Mouse (Mus musculus): ENCODE measurements at regions not wholly inside any gene's neighbourhood (a gene's known extent, or its start where the extent isn't known, plus 50 kb on each side); places are given as distances from the start of the nearest gene placed in this dataset.

- DNase-seq, result peak; percentile 88
- intact Hi-C loops (cut with DNase I), result no loop called here
Measured at GRCm38 (mm10) chr5:78621987-78622854, 1214.4 kb upstream of the Igfbp7 start.

DNA sequence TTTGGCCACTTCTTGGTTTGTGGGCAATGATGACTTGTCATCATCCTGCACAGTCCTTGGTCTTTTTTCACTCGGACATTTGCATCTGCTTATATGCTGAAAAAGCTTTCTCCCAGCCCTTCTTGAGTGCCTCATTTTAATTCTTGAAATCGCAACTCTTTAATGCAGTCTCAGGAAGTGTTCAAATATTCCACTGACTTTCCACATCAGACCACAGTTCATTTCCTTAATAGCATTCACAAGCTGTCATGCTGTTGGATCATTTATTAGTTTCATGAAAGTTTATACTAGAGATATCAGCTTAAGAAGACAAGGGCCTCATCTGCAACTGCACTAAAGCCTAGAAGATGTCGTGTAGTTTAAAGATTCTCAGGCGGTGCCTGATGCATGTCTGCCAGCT, 1200.5 kb upstream of the Igfbp7 start:
- DNase-seq, result no peak
- intact Hi-C loops (cut with DNase I), result no loop called here

- intact Hi-C loops (cut with DNase I), result no loop called here
- DNase-seq, result no peak
Measured at GRCm38 (mm10) chr5:78602599-78602998, 1194.8 kb upstream of the Igfbp7 start.

- DNase-seq, result peak; percentile 70
- intact Hi-C loops (cut with DNase I), result no loop called here
Measured at GRCm38 (mm10) chr5:78584823-78585222, 1177.0 kb upstream of the Igfbp7 start.

GRCm38 (mm10) chr5:78556946-78557345, 1149.1 kb upstream of the Igfbp7 start:
- DNase-seq, result no peak
- intact Hi-C loops (cut with DNase I), result no loop called here

DNA sequence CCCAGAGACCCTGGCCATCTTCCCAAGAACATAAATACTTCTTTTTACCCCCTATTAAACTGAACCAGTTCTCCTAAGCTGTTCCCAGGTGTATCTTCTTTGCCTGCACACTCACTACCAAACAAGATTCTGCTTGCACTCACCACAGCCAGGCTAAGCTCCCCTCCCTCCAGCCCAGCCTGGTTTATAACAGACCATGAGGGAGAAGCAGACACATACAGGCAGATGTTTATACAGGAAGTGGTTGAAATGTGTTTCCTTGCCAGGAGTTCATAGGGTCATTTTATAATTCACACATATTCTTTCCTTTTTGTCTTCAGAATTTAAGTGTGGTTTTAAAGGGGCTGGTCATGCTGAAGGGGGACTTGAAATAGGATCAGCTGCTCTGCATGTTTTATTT, 1127.5 kb upstream of the Igfbp7 start:
- intact Hi-C loops (cut with DNase I), result no loop called here
- DNase-seq, result no peak
